Mouse (Mus musculus) WW6 (cell line): ENCODE results near the gene Lgr6.
"Not testable (repeated sequence)": the region's sequence is repeated elsewhere in the genome, so short reads cannot be mapped to it uniquely, and the experiment has no call there.

Experiments
- DNase-seq: peaks from one replicate; pipeline ENCODE4 v3.0.0-alpha.2; 2013; ENCODE audit warnings: low read depth, low spot score

Gene Lgr6

DNA sequence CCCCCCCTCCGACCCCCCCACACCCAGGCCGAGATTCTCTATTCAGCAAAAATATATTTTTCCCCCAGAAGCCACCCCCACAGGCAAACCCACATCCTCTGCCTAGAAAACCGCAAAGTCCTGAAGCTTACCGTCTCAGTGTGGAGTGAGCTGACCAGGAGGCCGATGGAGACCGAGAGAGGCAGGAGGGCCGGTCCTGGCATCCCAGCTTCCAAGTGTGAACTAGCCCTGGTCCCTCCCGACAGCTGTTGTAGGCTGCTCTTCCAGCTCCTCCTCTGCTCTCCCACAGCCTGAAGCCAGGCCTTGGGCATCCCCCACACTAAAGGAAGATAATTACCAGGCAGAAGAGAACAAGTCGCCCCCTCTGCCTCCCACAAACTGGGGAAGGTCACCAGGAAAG is 23.9 kb upstream of the Lgr6 start:
- DNase-seq = no peak

DNA sequence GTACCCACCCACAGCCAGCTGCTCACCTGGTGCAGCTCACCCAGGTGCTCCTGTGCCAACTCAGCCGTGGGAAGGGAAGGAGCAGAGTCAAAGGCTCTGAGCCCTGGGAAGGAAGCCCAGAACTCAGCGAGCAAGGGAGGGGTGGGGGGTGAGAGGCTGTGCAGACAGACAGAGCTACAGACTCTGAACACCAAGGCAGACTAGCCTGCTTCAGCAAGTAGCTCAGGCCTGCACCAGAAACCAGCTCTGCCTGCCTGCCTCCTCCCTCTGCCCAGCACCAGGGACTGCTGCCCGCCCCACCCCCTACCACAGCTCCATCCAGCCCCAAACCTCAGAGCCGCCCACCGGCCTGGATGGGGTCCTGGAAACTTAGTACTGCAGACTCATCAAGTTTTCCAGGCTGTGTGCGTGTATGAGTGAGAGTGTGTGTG is 22.9 kb upstream of the Lgr6 start:
- no peak for DNase-seq

DNA sequence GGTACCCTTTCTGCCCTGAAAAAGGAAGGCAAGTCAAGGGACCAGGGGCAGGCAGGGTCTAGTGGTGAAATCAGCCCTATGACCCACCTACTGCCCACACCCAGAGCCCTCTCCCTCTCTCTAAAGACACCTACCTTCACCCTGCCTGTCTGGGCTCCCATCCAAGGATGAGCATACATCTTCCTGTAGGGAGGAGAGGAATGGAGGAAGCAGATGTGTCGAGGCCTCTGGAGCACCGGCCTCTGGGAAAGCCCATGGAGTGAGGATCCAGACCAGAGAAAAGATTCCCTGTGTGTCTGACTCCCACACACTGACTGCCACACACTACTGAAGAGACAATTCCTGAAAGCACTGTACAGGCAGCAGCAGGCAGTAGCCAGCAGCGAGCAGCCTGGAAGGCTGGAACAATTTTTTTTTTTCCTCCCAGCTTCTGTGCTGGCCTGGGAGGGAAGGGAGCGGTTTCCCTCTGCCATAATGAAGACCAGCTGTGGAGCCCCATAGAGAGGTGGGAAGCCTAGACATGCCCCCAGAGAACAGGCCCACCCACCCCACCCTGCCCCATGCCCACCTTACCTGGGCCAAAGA is 21.5 kb upstream of the Lgr6 start:
- no peak for DNase-seq

DNA sequence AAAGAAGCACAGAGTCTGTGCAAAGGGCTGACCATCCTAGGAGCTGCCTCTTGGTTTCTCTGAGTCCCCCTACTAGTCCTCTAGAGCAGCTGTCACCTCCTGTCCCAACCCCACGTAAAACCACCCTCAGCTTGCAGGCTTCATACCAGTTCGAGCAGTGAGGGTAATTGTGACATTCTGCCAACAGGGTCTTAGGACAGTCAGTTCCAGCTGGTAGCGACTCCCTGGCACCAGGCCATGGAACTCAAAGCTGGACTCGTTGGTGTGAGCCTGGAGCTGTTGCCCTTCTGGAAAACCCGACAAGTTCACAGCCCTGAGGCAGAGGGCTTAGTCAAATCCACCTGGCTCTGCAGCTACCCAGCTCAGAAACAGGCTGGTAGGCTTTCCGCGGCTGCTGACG is 20.9 kb upstream of the Lgr6 start:
- no peak for DNase-seq

DNA sequence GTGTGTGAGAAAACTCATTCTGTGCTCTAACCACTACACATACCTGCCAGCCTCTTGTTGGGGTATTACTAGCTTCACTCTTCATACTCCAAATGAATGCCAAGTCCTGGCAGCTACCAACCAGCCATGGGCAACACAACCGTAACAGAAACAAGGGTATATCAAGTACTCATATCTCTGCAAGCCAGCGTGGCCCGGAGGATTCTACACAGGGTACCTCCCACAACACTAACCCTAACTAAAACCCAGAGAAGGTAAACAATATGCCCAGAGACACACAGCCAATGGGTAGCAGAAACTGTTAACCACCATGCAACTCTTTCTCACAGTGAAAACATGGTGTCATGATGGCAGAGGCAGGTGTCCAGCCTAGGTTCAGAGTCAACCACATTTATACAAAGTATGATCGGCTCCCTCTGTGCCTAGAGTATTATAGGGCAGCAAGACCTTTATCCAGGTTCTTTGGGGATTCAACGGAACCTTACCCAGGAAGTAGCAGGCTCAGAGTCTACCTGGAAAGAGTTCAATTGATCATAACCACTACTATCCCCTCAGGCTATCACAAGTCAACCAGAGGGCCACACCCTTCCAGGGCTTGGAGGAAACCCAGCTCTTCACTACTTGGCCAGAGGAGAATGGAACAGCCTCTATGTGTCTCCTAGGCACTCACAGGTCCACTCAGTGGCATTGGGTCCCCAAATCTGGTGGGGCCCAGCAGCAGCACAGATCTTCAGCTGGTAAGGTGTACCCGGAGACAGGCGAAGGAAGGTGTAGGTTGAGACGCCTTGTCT is 19.7 kb upstream of the Lgr6 start:
- no peak for DNase-seq

DNA sequence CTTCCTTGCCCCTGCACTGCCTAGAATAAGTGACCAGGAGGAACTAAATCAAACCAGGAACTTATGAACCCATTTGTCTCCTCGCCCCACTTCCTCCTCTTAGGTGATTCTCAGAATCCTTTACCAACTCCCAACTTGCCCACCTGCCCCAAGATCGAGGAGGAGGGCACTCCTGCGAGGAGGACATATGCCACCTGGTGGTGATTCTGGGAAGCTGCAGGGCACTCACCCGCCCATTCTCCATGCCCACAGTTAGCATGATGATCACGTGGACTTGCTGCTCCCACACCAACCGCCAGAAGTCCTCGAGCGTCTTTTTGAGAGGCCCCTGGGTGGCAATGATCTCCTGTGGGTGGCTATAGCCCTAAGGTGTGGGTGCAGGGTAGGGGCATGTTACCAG is 7.6 kb upstream of the Lgr6 start:
- DNase-seq = no peak

DNA sequence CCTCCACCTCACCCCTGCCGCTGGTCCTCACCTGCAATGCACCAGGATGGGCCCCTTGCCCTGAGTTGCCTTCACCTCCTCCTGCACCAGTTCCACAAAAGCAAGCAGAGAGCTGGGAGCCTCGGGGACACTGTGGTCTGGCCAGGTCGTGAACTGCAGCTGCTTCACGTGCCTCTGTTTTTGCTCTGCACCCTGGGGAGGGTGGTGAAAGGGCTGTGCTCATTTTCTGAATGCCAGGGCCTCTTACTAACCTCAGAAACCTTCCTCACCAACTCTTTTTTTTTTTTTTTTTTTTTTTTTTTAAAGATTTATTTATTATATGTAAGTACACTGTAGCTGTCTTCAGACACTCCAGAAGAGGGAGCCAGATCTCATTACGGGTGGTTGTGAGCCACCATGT is 6.2 kb upstream of the Lgr6 start:
- DNase-seq = not testable (repeated sequence)

DNA sequence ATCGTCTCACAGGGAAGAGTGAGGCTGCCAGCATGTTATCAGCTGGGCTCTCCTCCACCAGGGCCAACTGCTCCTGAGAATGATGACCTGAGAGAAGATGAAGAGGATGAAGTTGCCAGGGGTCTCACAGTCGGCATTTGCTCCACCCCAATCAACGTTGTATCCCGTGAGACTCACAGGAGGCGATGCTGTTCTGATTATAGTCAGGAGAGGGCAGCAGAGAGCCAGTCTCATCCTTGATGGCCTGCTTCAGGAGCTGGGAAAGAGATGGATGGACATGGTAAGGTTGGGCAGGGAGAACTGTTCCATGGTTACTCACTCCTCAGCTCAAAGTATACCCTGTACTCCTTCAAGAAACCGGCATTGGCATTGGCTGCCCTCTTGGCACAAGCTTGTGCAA is 5.0 kb upstream of the Lgr6 start:
- no peak for DNase-seq

DNA sequence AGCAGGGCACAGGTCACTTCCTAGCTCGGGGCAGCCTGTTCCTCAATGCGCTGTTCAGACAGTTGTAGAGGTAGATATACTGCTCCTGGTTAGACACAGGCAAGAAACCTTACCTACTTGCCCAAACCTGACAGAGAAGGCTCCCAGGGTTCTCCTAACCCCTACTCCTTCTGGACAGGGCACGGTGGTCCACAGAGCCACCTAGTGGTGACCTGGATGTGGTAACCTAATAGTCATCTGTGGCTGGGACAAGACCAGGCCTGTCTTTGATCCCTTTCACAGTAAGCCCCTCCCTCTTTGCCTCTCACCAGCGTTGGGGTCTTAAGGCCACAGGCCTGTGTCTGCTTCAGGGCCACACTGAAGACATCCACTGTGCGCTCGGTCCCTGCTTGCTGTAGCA is 3.5 kb upstream of the Lgr6 start:
- peak; percentile 77 for DNase-seq

DNA sequence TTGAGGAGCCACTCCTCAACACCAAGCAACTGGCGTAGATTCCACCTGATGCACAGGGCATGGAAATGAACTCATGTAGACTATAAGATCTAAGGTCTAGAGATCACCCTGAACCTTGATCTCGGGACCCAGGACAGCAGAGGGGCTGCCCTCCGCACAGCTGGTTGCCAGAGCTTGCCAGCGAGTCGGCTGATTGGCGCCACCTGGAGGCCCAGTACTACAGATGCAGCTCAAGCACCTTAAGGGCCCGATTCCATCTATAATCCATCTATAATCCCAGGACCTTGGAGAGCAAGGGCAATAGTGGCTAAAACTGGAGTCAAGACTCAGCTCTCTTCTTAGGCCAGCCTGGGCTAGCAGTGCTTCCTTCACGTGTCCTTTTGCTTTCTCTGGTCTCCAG is 875 bp upstream of the Lgr6 start:
- peak; percentile 62 for DNase-seq

DNA sequence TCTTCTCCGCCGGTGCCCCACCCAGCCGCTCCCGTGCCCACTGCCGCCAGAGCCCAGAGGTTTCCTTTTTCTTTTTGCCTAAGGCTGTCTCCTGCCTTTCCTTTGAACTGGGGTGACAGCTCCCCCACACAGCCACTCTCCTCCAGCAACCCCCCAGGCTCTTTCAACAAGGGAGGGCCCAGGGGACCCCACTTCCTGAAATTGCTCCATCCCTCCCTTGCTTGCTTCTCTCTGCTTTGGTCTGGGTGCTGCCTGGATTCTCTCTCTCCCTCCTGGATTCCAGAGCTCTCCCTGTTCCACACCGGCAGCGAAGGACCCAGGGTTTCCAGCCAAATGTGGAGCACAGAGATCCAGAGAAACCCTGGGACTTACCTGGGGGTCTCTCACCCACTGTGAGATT is 4.7 kb downstream of the Lgr6 start:
- no peak for DNase-seq

DNA sequence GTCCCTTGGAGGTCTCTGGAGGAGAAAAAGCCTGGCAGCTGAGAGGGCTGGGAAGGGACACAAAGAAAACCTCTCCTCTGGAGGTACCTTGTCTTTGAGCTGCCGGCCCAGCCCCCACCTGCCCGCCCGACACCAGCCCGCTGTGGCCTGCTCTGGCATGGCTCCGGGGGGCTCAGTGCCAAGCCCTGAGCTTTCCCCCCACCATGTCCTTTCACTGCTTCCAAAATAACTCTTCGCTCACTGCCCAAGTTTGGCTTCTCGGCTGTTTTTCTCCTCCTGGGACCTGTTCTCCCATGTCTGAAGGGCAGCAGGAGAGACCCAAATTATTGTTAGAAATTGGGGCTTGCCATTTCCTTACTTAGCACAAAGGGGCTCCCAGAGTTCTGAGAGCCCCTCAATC is 6.6 kb downstream of the Lgr6 start:
- DNase-seq = no peak

DNA sequence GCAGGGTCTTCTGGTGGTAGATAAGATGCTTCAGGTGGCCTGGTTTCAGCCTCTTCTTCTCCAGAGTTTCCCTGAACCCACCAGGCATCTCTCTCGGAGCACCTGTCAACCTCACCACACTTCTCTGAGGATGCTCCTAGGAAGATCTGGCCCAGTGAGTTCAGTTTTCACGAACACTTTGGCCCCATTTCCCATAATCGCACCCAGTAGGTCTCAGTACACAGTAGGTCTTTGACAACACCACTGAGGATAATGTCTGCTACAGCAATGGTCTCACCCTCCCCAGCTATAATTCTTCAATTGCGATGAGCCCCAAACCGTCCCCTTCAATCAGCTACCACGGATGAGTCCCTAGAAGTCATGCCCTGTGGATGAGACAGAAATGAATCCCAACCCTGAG is 7.6 kb downstream of the Lgr6 start:
- no peak for DNase-seq

DNA sequence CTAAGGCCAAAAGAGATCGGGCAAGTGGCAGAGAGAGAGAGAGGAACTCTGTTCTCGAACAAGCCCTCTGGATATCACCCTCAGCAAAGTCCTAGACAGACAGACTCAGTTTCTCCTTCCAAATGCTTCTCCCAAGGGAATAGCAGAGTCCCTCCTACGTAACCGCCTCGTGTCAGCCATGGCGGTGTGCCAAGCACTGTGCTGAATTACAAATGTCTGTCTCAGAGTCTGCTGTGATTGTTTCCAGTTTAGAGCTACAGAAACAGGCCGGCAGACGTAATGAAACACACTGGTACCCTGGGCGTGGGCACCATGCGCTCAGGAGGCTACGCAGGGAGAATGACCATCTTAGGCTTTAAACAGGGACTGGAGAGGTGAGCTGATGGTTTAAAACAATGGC is 8.8 kb downstream of the Lgr6 start:
- no peak for DNase-seq

DNA sequence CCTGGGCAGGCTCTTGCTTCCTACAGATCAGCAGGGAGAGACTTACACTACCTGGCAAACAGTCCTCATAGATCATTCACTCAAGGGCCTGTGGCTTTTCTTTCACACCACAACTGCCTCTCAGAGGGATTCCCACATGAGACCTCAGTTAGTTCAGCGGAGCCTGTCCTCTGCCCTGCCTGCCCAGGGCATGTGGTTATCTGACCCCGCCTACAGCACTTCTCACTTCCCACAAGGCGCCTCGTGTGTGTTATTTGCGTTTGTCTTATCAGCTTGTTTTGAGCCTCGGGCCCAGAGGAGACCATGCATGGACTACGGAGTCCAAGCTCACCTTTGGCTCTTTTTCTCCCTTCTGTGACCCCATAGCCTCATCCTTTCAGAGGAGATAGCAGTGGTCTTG is 9.9 kb downstream of the Lgr6 start:
- DNase-seq = no peak

DNA sequence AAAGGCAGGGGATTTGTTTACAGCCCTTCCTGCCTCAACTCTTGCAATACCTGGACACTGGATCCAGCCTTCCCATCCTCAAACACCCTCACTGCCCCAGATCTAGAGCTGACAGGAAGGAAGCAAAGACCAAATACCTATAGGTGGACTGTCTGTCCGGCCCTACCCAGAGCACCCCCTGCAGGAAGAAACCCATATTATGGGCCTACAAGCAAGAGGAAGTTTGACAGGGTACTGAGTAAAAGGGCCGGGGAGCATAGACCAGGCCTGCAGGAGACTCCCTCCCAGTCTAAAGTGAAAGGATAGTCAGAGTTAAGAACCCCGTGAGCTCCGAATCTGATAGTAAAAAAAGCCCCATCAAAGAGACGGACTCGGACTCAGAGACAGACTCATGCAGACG is 10.4 kb downstream of the Lgr6 start:
- DNase-seq = no peak

DNA sequence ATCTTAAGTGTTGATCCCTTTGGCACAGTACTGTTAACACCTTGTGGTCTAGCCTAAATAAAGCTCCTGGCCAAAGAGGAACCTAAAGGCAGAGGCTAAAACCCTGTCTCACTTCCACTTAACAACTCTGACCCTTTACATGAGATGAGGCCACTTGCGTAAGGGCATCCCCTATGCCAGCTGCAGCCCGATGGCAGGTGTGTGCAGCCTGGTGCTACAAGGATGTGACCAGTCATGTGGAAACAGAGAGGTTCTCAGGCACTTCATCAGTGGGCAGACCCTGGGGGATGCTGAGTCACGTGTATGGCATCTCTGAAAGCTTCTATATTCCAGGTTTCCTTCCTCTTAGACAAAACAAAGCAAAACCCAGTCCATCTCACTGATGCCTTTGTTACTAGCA is 14.2 kb downstream of the Lgr6 start:
- no peak for DNase-seq

DNA sequence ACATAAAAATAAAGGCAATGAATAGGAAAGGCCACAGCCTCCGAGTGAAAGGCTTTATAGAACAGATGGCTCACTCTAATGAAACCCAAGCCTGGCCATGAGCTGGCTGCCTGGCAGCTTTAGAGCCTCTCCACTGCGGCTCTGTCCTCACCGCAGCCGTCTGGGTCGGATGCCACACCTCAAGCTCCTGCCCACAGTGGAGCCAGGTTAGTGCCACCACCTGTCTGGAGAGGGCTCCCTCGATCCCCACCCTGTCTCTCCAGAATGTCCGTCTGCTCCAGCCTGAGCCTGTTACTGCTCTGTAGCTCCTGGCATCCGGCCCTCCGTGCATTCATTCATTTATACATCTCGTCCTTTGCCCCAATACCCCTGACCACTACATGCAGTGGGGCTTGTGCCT is 15.4 kb downstream of the Lgr6 start:
- no peak for DNase-seq

DNA sequence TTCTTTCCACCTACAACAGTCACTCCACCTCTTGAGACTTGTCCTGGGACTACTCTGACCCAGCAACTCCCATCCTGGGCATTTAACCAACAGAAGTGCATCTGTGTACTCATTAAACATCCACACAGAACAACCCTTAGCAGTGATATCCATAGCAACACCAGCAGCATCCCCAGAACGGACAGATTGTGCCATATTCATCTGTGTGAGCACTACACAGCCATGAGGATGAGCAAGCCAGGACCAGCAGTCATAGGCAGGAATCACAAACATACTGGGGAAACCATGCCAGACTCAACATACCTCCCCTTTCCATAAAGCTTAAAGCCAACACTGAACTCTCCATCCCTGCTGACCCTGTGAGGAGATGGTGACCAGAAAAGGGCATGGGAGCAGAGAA is 17.7 kb downstream of the Lgr6 start:
- no peak for DNase-seq

DNA sequence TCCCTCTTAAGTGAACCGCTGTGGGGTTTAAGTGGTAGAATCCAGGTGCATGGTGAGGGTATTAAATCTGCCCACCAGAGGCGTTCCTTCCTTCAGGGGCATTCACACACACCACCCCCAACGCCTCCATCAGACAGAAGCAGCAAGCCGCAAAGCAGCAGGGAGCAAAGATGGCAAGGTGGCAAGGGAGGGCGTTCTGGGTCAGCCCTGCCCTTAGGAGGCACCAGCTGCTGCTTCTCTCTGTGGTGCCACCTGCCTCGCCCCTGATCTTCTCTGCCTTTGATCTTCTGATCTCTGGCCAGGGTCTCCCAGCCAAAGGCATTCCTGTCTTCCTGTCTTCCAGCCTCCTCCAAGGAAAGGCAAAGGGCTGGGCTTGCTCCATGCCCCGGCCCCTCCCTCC is 19.1 kb downstream of the Lgr6 start:
- no peak for DNase-seq

DNA sequence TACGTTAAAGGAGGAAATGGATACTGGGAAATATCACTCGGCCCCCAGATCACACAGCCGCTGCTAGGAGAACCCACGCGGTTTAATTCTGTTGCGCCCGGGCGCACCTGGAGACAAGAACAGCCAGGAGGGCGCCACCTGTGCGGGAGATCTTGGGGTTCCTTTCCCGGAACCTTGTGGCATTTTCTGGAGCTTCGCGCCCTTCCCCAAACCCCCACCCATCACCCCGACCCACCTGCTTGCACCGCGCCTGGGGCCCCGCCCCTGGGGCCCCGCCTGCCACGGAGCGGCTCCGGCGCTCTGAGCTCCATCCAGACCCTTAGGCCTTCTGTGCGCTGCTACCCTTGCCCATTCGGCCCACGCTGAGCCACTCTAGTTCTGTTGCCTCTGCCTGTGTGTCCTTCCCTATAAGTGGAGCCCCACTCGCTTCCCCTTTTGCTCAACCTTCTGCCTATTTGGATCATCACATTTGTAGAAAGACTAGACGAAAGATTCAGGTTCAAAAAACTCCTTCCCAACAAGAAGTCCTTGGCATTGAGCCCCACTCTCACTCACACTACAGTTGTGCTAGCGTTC is 19.7 kb downstream of the Lgr6 start:
- no peak for DNase-seq

DNA sequence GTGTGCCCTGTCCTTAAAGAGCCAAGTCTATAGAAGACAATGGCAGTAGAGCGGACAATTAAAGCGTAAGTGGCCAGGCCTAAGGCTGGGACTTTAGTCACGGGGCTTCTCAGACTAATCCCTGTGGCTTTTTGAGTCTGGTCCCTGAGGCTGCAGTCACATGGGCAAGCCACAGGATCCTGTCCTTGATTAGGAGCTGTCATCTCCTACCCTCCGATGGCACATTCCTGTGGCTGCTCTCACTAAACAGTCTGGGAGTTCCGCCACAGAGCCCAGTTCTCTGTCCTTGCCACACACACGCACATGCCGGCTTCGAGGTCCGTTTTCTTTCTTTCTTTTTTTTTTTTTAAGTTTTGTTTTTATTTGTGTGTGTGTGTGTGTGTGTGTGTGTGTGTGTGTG is 21.6 kb downstream of the Lgr6 start:
- no peak for DNase-seq

DNA sequence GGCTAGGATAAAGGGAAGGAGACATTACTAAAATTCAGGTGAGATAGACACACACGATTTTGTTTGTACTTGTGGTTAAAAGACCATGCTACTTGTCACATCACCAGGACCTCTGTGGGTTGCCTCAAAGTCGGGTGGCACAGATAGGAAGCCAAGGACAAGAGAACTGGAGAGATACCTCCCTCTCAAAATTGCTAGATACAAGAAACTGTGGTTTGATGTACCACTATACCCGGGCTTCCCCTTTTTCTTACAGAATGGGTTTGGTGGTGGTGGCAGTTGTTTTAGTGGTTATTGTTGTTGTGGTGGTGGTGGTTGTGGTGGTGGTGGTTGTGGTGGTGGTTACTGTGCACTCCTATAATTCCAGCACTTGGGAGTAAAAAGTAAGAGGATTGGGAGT is 22.8 kb downstream of the Lgr6 start:
- no peak for DNase-seq
